Mouse (Mus musculus) cerebellum, postnatal 25 days (tissue): ENCODE measurements around the gene Nudt11.

ENCODE experiments used
- DNase-seq, 2 experiments: peaks; one replicate each; pipeline ENCODE4 v3.0.0; 2021; ENCODE audit warnings: mixed read lengths in 2 of 2

Gene Nudt11

GRCm38 (mm10) chrX:6047066-6047935 is at the start of gene Nudt11:
Nudt11 (plus strand) TSS chrX:6047453.
- peak; percentile 42 to 44 for DNase-seq

GRCm38 (mm10) chrX:6047936-6048614 is 822 bp downstream of the Nudt11 start:
- peak; percentile 15 to 40 for DNase-seq

- DNase-seq: no peak
Observed at GRCm38 (mm10) chrX:6061563-6061962, 14.3 kb downstream of the Nudt11 start.

GRCm38 (mm10) chrX:6082954-6083680 is 35.9 kb downstream of the Nudt11 start, which contains the start of gene AU022751:
AU022751 (minus strand) TSS chrX:6083419.
- DNase-seq: no peak

- no peak for DNase-seq
Observed at GRCm38 (mm10) chrX:6091547-6091946, 44.3 kb downstream of the Nudt11 start.

GRCm38 (mm10) chrX:6091996-6092757 is 44.9 kb downstream of the Nudt11 start:
- DNase-seq: peak; percentile 71 to 76
